Mouse (Mus musculus) heart, embryonic 12.5 days (tissue): ENCODE data around the gene Cnn1. TPM values are rescaled to one million over a fixed set of nuclear protein-coding genes. Genes with fewer than 3 reads are reported as not detected.

Source experiments
- microRNA-seq: library from miRNA; unstranded; fragments of <30 nt; microRNA quantifications from one replicate; pipeline ENCODE4, GENCODE M21; 2017
- polyA plus RNA-seq: library from polyadenylated mRNA; unstranded; fragments of >200 nt; fragmentation: Nextera tagmentation; extraction: Ambion mirVana; gene quantifications from 2 replicates; pipeline ENCODE4 v1.2.1, GENCODE M21; 2016

The Cnn1 gene
- polyA plus RNA-seq, 1 experiment from 2014 or later = 391 TPM

Small RNA genes lying within 50 kb of the gene (microRNA-seq; reads per million reads assigned to microRNA genes)
- not detected for gene Mir7084

Other genes starting within 250 kb of the Cnn1 start
- 52.3 and 59.0 TPM in 2 replicates for gene Dock6, start 246.6 kb upstream of the Cnn1 start, polyA plus RNA-seq
- gene Rab3d, start 181.0 kb upstream of the Cnn1 start, polyA plus RNA-seq = 10.5 and 12.2 TPM in 2 replicates
- gene Ccdc159, start 171.7 kb upstream of the Cnn1 start, polyA plus RNA-seq = 2.7 and 3.8 TPM in 2 replicates
- gene Tmem205, start 171.7 kb upstream of the Cnn1 start, polyA plus RNA-seq = 38.3 and 38.4 TPM in 2 replicates
- 8.2 and 8.4 TPM in 2 replicates for gene Plppr2, start 162.2 kb upstream of the Cnn1 start, polyA plus RNA-seq
- 4.8 and 5.8 TPM in 2 replicates for gene Swsap1, start 143.5 kb upstream of the Cnn1 start, polyA plus RNA-seq
- gene Epor, start 135.7 kb upstream of the Cnn1 start, polyA plus RNA-seq = 10.9 and 12.0 TPM in 2 replicates
- gene Rgl3, start 109.8 kb upstream of the Cnn1 start, polyA plus RNA-seq = 1.7 and 2.0 TPM in 2 replicates
- 0.17 and 0.29 TPM in 2 replicates for gene Ccdc151, start 96.6 kb upstream of the Cnn1 start, polyA plus RNA-seq
- gene Prkcsh, start 96.4 kb upstream of the Cnn1 start, polyA plus RNA-seq = 79.5 and 81.4 TPM in 2 replicates
- gene Elavl3, start 47.2 kb upstream of the Cnn1 start, polyA plus RNA-seq = 0.13 and 0.40 TPM in 2 replicates
- not detected in 2 replicates for gene Gm49318, start 28.0 kb upstream of the Cnn1 start, polyA plus RNA-seq
- 9.8 and 10.0 TPM in 2 replicates for gene Zfp653, start 27.8 kb upstream of the Cnn1 start, polyA plus RNA-seq
- 49.3 and 51.4 TPM in 2 replicates for gene Ecsit, start 13.8 kb upstream of the Cnn1 start, polyA plus RNA-seq
- 102 and 104 TPM in 2 replicates for gene Elof1, start 18.0 kb downstream of the Cnn1 start, polyA plus RNA-seq
- 28.9 and 31.6 TPM in 2 replicates for gene Acp5, start 36.5 kb downstream of the Cnn1 start, polyA plus RNA-seq
- 43.8 and 45.2 TPM in 2 replicates for gene Pigyl, start 57.6 kb downstream of the Cnn1 start, polyA plus RNA-seq
- 0.17 TPM in 1 of 2 replicates, not detected in the other for gene Zfp872, start 88.9 kb downstream of the Cnn1 start, polyA plus RNA-seq
- 19.1 and 20.0 TPM in 2 replicates for gene Zfp809, start 126.5 kb downstream of the Cnn1 start, polyA plus RNA-seq
- gene Zfp599, start 160.7 kb downstream of the Cnn1 start, polyA plus RNA-seq = 4.1 and 4.8 TPM in 2 replicates
- 14.4 and 15.9 TPM in 2 replicates for gene Zfp810, start 208.4 kb downstream of the Cnn1 start, polyA plus RNA-seq